Mouse (Mus musculus) cerebellum, adult 8-10 months (tissue): ENCODE data around the gene Gnat1.
A peak's percentile ranks its signal among the peaks of the same experiment; 100 is the strongest.

Experiments used
- DNase-seq: peaks from one replicate; pipeline ENCODE4 v3.0.0; 2022

Gnat1 gene

DNA sequence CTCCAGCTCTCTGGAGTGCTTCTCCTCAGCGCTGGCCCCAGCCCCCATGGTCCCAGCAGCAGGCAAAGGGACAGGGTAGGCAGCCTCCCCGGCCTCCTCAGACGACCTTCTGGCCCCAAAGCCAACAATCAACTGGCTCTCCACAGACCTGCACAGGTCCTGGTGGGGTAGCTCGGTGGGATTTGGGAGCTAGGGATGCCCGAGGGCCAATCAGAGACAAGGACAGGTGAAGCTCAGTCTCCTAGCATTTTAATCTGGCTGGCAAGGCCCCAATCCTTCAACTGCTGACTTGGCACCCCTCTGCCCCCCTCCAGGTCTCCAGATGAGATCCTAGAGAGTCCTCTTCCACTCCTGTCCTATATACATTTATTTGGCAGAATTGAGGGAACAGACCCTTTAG lies at the start of gene Gnat1:
Gene Gnat1, minus strand, starts transcription at position 212 of the 400 bp plus-strand sequence.
- DNase-seq: no peak

DNA sequence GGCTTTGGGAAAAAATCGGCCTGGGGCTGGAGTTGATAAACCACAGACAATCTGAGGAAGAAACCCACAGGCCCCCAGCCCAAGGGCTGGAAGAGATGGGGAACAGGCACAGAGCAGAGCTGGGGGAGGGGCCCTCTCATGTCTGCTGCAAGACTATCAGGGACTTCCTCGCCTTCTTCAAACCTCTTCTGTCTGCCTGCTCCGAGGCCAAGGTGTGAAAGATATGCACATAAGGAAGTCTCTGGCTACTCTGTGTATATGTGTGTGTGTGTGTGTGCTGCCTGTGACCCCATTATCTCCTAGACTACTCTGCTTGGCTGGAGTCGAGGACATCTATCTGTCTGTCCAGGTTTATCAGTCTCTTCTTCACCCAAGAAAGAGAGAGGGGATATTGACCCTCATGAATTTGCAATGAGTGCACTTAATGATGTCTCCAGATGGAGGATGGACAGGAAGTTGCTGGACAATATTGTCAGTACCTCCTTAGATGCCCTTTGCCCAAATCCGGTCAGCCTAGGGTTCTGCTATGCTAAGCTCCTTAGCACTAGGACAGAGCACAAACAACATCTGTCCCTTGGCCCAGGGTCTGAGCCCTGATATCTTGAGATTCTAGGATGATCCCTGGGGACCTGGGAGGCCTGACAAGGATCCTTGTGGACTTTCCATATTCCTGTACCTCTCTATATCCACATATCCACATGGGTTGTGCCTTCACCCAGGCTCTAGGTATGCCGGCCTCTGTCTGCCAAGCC lies 49.6 kb upstream of the Gnat1 start:
- no peak for DNase-seq

DNA sequence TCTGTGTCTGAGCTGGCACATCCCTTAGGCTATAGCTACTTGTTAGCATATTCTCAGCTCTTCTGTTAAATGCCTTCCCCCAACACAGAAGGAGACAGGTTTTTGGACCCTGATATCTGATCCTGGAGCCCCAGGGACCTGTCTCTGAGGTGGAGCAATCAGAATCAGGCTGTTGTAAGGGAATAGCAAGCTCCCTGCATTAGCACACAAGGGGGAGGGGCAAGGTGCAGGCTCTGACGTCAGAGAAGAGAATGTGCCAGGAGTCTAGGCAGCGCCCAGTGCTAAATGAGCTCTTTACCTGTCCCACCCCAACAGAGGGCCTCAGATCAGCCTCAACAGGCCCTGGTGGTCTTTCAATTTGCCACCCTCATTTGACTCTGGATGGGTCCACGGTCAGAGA lies 47.5 kb upstream of the Gnat1 start:
- DNase-seq: no peak

DNA sequence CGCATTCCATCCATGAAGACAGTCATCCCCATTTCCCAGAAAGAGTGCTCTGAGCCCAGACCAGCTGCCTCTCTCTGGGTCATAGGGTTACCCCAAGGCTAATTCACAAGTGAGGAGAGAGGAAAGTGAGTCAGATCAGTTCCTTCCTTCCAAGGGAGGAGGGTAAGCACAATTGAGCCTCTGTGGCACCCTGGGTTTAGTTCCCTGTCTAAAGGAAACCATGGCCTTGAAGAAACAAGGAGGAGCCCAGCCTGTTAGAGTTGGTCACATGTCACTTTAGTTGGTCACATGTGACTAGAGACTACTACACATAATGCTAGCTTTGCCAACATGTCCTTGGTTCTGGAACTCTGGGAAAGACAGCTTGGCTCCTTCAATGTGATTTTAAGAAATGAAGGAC lies 45.3 kb upstream of the Gnat1 start:
- no peak for DNase-seq

DNA sequence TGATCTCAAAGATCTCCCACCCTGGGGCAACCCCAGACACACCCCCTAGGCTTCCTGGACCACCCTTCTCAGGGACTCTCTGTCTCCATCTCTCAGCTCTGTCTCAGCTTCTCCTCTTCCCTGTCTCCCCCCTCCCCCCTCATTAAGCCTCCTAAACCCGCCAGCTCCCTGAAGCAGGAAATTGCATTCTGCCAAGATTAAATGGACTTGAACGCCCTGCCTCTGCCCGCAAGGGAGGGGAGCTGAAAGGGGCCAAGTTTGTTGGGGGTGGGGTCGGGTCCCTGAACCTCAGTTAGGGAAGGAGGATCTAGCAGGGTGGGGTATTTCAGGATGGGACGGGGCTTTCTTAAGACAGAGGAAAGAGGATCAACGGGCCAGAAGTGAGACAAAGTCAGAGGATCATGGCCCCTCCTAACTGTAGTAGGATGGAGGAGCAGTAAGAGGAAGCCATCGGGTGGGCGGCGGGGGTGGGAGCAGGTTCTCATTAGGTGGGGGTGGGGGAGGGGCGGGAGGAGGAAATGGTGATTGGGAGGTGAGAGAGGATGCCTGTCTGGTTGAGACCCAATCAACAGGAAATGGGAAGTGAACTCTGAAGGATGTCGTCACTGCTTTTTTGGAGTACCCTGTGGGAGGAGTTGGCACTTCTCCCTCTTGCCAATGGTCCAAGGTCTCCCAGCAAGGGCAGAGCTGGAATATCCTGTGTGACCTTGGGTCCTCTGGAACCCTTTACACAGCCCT lies 44.5 kb upstream of the Gnat1 start:
- no peak for DNase-seq

DNA sequence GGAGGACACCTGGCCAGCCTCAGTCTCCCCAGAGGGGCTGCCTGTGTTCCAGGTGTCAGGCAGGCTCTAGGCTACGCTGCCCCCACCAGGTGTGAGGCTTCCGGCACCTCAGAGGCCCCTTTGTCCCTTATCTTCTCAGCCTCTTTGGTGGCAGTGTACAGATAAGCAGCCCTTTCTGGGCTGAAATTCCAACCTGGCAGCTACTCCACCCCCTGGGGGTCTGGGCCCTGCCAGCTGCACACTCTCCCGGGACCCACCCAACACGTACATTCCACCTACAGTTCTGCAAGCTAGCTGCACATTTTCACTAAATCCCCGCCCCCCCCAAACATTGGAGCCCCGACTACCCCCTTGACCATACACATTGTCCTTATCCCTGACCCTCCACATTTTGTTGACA lies 43.8 kb upstream of the Gnat1 start:
- DNase-seq: no peak

DNA sequence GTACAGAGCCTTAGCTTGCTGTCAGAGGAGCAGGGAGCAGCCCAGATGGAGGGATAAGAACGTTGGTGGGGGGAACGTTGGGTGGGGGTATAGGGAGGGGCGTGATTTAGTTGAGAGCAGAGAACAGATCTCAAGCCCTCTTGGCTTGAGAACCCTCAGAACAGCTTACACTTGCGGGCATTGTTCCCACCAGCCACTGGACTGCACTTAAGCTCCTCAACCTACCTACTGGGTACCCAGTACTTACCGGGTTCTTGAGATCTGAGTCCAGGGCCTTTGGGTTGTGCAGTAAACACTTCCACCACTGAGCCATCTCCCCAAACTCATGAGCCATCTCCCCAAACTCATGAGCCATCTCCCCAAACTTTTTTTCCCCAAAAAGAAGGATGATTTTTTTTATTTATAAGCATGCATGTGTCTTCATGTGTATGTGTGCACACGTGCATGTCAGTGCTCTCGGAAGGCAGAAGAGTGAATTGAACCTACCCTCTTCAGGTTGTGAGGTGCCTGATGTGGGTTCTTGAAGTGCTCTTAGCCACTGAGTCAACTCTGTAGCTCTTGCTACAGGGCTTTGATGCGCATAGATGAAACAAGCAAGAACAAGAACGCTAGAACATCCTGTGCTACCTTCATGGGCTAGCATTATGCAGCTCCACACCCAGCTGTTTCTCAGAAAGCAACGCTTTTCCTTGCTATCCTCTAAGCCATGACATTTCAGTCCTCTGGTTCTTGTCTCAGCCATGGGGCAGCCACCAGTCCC lies 39.4 kb upstream of the Gnat1 start:
- no peak for DNase-seq

DNA sequence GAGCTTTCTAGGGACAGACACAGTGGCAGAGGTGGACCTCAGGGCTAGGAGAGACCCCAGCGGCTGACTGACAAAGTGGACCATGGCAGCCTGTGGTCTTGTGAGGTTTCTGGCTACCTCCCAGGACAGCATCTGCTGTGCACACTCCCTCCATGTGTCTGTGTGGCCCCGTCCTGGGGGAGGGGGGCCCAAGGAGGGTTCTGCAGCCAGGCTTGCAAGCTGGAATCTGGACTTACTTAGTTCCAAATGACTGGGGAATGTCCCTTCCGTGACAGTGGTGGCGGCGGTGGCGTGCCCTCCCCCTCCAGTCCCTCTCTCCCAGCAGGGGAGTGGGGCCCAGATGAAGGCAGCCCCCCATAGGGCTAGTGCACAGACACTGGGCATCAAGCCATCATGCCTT lies 37.4 kb upstream of the Gnat1 start:
- DNase-seq: no peak

DNA sequence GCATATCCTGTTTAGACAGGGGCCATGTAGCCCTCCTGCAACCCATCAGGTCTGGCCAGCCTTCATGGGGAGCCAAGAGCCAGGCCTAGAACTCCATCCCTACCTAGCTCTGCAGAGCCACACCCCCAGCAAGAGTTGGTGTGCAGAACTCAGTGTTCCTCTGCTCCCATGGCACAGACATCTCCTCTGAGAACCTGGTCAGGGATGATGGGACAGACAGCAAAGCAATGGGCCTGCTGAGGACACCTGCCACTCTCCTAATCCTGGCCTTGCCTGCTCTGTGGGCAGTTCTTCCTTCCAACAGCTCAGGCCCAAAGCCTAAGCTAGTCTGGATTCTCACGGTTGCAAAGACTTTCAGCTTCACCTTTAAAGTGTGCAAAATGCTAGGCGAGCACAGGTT lies 36.1 kb upstream of the Gnat1 start:
- DNase-seq: no peak

DNA sequence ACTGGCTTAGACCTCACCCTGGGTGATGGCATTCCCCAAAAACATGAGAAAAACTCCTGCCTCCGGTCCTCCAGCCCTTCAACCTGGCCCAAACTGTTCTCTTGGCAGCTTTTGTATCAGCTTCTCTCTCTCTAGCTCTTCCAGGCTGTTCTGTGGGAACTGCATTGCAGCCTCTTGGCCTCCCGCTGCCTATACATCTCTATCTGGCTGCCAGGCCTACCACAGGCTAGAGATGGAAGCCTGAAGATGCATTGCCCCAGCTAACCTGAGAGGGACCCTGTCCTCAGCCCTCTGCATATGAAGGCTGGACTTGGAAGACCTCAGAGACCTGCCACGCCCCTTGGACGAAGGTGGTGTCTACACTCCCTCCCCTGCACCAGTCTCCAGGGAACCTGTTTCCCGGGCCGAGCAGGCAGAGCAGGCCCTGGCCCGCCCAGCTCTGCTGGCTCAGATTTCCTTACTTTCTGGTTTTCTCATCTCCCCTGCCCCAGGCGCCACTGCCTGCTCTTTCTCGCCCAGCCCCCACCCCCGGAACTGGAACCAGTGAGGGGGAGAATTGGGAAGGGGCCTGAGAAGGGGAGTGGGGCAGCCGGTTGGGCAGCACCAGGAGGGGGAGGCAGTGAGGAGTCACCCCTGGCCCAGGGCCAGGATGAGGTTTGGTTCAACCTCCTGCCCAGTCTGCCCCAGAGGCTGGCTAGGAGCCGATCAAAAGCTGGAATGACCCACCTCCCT lies 34.9 kb upstream of the Gnat1 start:
- peak; percentile 59 for DNase-seq

DNA sequence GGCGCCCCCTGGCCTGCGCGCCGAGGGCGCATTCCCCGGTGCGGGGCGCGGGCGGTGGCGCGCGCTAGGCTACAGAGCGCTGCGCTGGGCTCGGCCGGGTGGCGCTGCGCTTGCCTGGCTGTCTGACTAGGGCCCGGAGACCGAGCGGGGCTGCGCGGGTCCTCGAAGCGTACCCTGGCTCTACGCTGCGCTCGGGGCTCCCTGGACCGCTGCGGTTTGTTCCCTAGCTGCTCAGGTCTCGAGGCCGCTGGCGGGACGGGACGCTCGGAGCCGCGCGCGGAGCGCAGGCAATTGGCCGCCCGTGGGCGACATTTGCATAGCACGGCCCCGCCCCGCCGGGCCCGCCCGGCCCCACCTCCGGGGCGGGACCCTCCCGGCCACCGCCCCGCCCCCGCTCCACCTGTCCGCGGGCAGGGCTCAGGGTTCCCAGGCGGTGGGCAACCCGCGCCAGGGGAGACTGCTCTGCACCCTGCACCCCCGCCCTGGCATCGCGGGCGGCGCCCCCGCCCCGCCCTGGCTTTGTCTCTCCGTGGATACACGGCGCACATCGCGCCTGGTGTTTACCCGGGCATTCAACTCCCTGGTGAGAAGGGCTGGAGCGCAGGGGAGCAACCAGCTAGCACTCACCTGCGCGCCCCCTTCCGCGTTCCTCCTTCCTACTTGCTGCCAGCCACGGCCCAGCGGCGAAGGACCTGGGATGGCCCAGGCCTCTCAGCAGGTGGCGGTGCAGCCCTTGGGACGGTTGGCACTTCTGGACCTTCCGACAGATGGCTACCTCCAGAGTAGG lies 30.4 kb upstream of the Gnat1 start, which contains the start of gene Sema3f:
Gene Sema3f, minus strand, starts transcription at position 779 of the 787 bp plus-strand sequence.
- peak; percentile 82 for DNase-seq

DNA sequence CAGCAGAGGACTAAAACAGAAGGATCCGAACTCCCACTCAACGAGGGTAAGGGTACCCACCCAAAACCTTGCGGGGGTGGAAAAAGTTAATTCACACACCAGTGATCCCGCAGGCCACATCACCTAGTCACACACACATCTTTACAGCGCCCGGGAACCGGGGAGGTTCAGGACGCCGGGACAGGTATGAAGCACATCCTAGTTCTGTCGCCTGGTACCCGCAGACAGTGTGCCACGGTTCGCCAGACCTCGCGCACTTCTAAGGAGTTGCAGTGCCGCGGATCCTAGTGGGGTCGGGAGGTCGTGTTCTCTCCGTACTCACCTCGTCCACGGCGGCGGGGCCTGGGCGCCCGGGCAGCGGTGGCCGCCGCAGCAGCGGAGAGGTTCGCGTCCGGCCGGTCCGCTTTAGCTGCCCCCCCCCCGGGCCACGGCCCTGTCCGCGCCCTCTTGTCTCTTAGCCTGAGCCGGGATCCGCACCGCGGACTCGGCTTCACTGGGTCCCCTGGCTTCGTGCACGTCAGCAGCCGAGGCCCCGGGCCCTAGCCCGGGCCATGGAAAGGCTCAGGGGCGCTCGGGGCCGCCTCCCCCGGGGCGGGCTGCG lies 29.7 kb upstream of the Gnat1 start:
- DNase-seq: no peak

DNA sequence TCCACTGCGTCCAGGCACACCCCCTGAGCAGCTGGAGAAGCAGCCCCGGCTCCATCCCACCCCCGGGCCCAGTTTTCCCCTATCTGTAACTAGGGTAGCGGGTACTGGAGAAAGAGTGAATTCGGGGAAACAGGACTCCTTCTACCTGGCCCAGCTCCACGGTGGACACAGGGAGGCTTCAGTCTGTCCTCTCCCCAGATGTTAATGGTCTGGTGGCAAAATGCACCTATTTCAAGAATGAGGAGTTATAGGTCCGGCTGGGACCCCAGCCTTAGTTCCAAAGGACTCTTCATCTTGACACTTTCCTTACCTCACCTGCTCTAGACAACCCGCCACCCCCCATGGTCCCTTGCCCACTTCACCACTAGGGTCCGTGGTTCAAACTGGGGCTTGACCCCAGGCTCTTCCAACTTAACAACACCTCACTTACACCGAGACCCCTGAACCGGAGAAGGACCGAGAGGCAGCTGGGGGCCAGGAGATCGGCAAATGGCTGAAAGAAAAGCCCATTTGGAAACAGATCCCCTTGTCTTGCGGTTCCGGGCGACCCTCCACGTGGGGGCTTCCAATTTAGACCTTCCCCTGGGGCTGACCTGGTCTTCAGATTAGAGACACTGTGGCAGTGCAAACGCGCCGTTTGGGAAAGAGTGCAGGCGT lies 29.1 kb upstream of the Gnat1 start:
- no peak for DNase-seq

DNA sequence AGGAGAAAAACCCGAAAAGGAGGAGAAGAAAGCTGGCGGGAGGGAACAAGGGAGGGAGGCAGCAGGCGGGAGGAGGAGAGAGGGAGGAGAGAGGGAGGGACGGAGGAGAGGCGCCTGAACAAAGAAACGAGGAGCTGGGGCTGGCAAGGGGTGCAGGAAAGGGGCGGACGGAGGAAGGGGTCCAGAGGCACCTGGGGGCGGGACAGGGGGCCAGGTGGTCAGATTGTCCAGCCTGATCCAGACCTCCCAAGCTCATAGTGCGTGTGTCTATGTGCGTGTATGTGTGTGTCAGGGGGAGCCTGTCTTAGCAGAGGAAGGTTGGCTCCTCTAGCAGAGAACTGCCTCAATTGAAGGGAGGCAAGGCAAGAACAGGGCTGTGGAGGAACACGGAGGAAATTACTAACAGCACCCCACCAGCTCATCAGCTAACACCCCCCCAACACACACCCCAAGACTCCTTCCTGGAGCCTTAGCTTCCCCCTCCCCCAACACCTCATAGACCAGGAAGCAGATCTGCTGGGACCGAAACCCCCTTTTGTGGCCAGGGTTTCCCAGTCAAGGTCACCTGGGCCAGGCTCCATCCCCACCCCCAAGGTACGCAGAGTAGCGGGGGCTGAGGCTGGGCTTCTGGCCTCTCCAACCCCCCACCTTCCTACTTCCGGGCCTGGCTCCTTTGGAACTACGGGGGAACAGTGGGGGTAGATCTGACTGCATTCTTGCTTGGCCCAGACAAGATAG lies 28.4 kb upstream of the Gnat1 start:
- no peak for DNase-seq

DNA sequence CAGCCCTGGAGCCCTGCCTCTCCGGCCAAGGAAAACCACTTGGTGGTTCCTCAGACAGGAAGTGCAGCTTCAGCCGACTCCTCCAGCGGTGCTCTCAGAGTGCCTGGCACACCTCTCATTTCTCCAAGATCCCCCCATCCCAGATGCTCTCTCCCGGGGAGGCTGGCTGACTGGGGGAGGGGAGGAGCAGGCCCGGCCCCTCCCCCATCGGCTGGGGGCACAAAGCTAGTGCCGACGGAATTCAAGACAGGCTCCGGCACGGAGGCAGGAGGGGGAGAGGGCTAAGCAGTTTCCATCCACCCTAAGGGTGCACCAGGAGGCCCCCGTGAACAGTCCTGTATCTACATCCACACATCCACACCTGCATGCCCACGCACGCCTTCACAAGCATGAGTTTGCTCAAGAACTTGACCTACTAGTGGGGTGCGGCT lies 27.3 kb upstream of the Gnat1 start:
- DNase-seq: no peak

DNA sequence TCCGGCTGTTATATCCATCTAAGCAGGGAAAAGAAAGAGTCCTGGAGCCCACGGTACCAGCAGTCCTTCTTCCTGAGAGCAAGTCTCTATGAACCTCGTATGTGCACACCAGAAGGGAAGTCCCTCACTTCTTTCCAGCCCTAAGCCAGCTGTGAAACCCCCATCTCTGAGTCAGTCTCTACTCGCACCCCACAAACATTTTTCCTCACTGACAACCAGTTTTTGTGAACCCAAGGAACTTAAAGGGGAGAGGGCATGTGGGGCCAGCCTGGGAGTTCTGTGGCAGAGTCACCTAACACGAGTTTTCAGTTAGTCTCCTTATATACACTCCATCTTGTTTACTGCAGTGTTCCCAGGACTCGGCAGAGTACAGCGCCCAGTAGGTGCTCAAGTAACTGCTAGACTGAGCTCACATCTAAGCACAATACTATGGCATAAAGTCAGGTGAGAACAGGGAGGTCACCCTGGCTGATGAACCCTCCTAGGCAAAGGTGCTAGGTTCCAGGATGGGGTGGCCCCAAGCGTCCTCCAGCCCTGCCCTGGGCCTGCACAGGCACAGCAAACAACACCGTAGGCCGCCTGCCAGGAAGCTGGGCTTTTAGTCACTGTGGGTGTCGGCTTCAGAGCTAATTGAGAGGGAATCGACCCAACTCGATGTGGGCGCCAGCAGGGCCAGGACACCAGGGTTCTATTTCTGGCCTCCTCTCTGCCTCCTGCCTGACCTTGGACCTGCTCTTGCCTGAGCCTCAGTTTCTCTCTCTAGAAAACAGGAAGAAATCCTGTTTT lies 24.0 kb upstream of the Gnat1 start:
- no peak for DNase-seq

DNA sequence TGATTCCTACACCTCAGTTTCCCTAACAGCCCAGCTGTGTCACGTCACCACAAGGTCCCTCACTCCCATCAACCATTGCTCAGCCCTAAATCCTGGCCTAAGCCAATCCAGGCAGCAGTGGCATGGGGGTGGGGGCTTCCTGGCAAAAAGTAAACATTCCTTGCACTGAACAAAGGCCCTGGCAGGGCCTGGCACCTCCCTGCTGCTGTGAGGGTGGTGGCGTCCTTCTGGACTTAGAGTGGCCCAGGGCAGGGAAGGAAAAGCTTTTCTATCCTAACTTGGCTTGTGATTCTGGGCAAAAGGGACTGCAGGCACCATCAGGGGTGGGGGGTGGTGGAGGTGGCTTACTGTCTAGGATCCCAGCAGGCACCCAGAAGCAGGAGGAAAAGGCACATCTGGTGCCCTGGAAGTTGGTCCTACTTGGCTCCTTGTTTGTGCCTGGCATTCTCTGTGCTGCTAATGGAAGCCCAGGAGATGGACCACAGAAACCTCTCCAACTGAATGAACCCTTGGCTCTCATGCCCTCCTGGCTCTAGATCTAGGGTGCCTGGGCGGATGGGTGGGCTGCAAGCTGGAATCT lies 23.2 kb upstream of the Gnat1 start:
- DNase-seq: no peak

DNA sequence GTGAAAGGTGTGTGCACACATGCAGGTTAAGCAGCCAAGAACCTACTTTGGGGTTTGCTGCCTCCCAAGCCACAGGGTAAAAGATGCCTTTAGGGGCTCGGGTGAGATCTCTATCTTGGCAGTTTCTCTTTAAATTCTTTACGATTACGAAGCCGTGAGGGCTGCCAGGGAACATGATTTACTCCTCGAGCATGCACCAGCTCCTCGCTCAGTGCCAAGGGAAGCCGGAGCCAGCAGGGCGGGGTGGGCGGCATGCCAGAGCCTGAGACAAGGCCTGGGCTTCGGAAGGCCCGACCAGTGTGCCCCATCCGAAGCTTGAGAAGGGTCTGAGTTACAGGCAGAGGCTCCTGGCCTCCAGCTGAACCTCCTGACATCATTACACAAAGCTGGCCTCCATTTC lies 22.1 kb upstream of the Gnat1 start:
- DNase-seq: peak; percentile 80

DNA sequence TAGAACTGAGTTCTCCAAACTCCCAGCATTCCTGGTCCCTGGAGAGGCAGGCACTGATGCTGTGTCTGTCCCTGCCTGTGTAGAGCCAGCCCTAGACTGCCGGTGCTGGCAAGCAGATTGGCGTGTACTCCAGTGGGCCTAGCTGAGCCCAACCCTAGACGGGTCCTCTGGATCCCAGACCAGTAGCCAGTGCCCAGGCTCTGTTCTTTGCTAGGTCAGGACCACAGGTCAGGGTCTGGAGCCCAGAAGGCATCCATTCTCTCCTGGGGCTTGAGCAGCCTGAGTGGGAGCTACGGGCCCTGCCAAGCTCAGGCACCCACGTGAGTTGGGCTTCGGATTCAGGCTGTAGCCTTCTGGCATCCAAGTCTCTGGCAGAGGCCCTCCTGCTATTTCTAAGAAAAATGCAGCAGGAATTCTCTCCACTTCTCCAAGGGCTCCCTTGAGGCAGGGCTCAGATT lies 20.6 kb upstream of the Gnat1 start:
- no peak for DNase-seq
